Mouse (Mus musculus) thymus, postnatal 4 days (tissue): ENCODE data around the gene Rbm6.
A peak's percentile ranks its signal among the peaks of the same experiment; 100 is the strongest.

Experiments used
- DNase-seq: peaks from one replicate; pipeline ENCODE4 v3.0.0; 2021

Rbm6 gene

GRCm38 (mm10) chr9:107873137-107873536 is at the start of gene Rbm6:
TSS of gene Rbm6 (minus strand) at chr9:107873237.
- no peak for DNase-seq

- no peak for DNase-seq
Measured at GRCm38 (mm10) chr9:107919441-107919840, 46.4 kb upstream of the Rbm6 start.

- DNase-seq = no peak
Measured at GRCm38 (mm10) chr9:107918884-107919283, 45.8 kb upstream of the Rbm6 start.

GRCm38 (mm10) chr9:107917895-107918608 is 45.0 kb upstream of the Rbm6 start:
- DNase-seq = no peak

- DNase-seq = peak; percentile 37
Measured at GRCm38 (mm10) chr9:107914764-107915420, 41.9 kb upstream of the Rbm6 start.

- DNase-seq = no peak
Measured at GRCm38 (mm10) chr9:107910025-107910769, 37.2 kb upstream of the Rbm6 start.

- no peak for DNase-seq
Measured at GRCm38 (mm10) chr9:107908410-107909158, 35.5 kb upstream of the Rbm6 start.

GRCm38 (mm10) chr9:107907801-107908120 is 34.7 kb upstream of the Rbm6 start:
- DNase-seq = peak; percentile 8

GRCm38 (mm10) chr9:107906967-107907800 is 34.1 kb upstream of the Rbm6 start:
- DNase-seq = no peak

GRCm38 (mm10) chr9:107906252-107906966 is 33.4 kb upstream of the Rbm6 start, which contains the start of gene Mst1r:
TSS of gene Mst1r (plus strand) at chr9:107906873.
- peak; percentile 93 for DNase-seq

- peak; percentile 90 for DNase-seq
Measured at GRCm38 (mm10) chr9:107904726-107905125, 31.7 kb upstream of the Rbm6 start.

GRCm38 (mm10) chr9:107901627-107901914 is 28.5 kb upstream of the Rbm6 start:
- DNase-seq = no peak

- DNase-seq = peak; percentile 84
Measured at GRCm38 (mm10) chr9:107900840-107901626, 28.0 kb upstream of the Rbm6 start.

- no peak for DNase-seq
Measured at GRCm38 (mm10) chr9:107899855-107900254, 26.8 kb upstream of the Rbm6 start.

- DNase-seq = no peak
Measured at GRCm38 (mm10) chr9:107898563-107898962, 25.5 kb upstream of the Rbm6 start.

GRCm38 (mm10) chr9:107891023-107891422 is 18.0 kb upstream of the Rbm6 start:
- DNase-seq = peak; percentile 73

- no peak for DNase-seq
Measured at GRCm38 (mm10) chr9:107890260-107890659, 17.2 kb upstream of the Rbm6 start.

- no peak for DNase-seq
Measured at GRCm38 (mm10) chr9:107888267-107888850, 15.3 kb upstream of the Rbm6 start.

- peak; percentile 87 for DNase-seq
Measured at GRCm38 (mm10) chr9:107887804-107888266, 14.8 kb upstream of the Rbm6 start, which contains the start of gene Mon1a. TSS of gene Mon1a (plus strand) at chr9:107888151.

GRCm38 (mm10) chr9:107880411-107880810 is 7.4 kb upstream of the Rbm6 start:
- no peak for DNase-seq
